In genomic region chr7:101051551-101052221, GRCm38 (mm10) we compare ENCODE assay signal across 7 mouse cellular contexts. TPM values are rescaled to one million over a fixed set of nuclear protein-coding genes. Genes with fewer than 3 reads are reported as not detected.
A peak's percentile ranks its signal among the peaks of the same experiment; 100 is the strongest.
DNase-seq lines count a peak whose midpoint lies in the region; ATAC-seq and TF ChIP-seq lines count a peak whose summit lies in the region.

No protein-coding gene starts in this region.

- H3K27ac ChIP-seq in forebrain, embryonic 13.5 days: no peak overlapping the region
- no peak overlapping the region for H3K27ac ChIP-seq in hindbrain, embryonic 12.5 days
- H3K27ac ChIP-seq in left cerebral cortex, adult 2 months: no peak overlapping the region

- WGBS in forebrain, embryonic 13.5 days: 17% methylated on average over 11 of the region's 11 CpGs
- WGBS in hindbrain, embryonic 12.5 days: 19% methylated on average over 11 of the region's 11 CpGs

- intact Hi-C loops in left cerebral cortex, adult 2 months (cut with DNase I): loop anchor here (1.0 to 2.0 kb wide), 3 partner anchors 63 to 144 kb away; no protein-coding TSS in a partner anchor

- no peak overlapping the region for H3K9ac ChIP-seq in forebrain, embryonic 13.5 days
- no peak overlapping the region for H3K9ac ChIP-seq in hindbrain, embryonic 12.5 days

- H3K36me3 ChIP-seq in forebrain, embryonic 13.5 days (ENCODE audit: poor library complexity, severe bottlenecking): no peaks in the 10 kb centered on the region
- H3K36me3 ChIP-seq in hindbrain, embryonic 12.5 days: no peaks in the 10 kb centered on the region

- no peak overlapping the region for H3K4me2 ChIP-seq in forebrain, embryonic 13.5 days
- H3K4me2 ChIP-seq in hindbrain, embryonic 12.5 days (replicated peaks): no peak overlapping the region

- no peaks in the 10 kb centered on the region for H3K9me3 ChIP-seq in forebrain, embryonic 13.5 days (replicated peaks)
- no peaks in the 10 kb centered on the region for H3K9me3 ChIP-seq in hindbrain, embryonic 12.5 days (replicated peaks)

- H3K4me1 ChIP-seq in forebrain, embryonic 13.5 days: no peaks in the 10 kb centered on the region
- peaks cover 4% of the 10 kb centered on the region for H3K4me1 ChIP-seq in hindbrain, embryonic 12.5 days

- peak; percentile 63 for ATAC-seq in forebrain, embryonic 13.5 days
- ATAC-seq in hindbrain, embryonic 12.5 days (ENCODE audit: low FRiP score): peak; percentile 52; the same call in 1 of the 2 replicates
- ATAC-seq in megakaryocyte progenitor cell, adult 5-6 weeks (replicated peaks; ENCODE audit: poor library complexity): peak; percentile 85

- no peaks in the 10 kb centered on the region for H3K27me3 ChIP-seq in forebrain, embryonic 13.5 days
- H3K27me3 ChIP-seq in hindbrain, embryonic 12.5 days: no peaks in the 10 kb centered on the region

- peak; percentile 91 for TF ChIP-seq CTCF in left cerebral cortex, adult 2 months (IDR thresholded peaks at IDR 0.05)

- H3K4me3 ChIP-seq in forebrain, embryonic 13.5 days: no peak overlapping the region
- H3K4me3 ChIP-seq in hindbrain, embryonic 12.5 days: no peak overlapping the region
- no peak overlapping the region for H3K4me3 ChIP-seq in left cerebral cortex, adult 2 months

- DNase-seq in MEL-GATA-1-ER (ENCODE audit: extremely low read depth, low read depth): peak; percentile 47
- peak; percentile 28 for DNase-seq in brain, embryonic 18.5 days (ENCODE audit: low read depth, low spot score)
- DNase-seq in left cerebral cortex, adult 2 months (ENCODE audit: extremely low spot score in 1 of 2, low spot score in 2 of 2): peak; percentile 48 to 57
- DNase-seq in right cerebral cortex, adult 2 months (ENCODE audit: low spot score in 2 of 2): peak; percentile 61 to 64

RNA-seq across cellular contexts. Expression of gene P2ry2, which starts 39.0 kb away (rescaled TPM):
- 0.24 TPM in 1 of 2 replicates, not detected in the other for polyA plus RNA-seq in forebrain, embryonic 13.5 days (2015; fragmentation: Nextera tagmentation; extraction: Ambion mirVana)
- polyA plus RNA-seq in hindbrain, embryonic 12.5 days (2016; fragmentation: Nextera tagmentation; extraction: Ambion mirVana): 0.61 and 0.77 TPM in 2 replicates
- total RNA-seq in left cerebral cortex, adult 2 months (2021): under 1 TPM; 0.68 to 0.82 TPM
- total RNA-seq in megakaryocyte progenitor cell, adult 5-6 weeks (2015): 5.5 and 5.7 TPM in 2 replicates
- 6.8 and 6.9 TPM in 2 replicates for total RNA-seq in megakaryocyte progenitor cell, adult 5-6 weeks (2017)

RNA-seq across cellular contexts. Expression of gene Fchsd2, which starts 41.0 kb away (rescaled TPM):
- polyA plus RNA-seq in forebrain, embryonic 13.5 days (2015; fragmentation: Nextera tagmentation; extraction: Ambion mirVana): 33.1 and 33.3 TPM in 2 replicates
- 40.0 and 40.5 TPM in 2 replicates for polyA plus RNA-seq in hindbrain, embryonic 12.5 days (2016; fragmentation: Nextera tagmentation; extraction: Ambion mirVana)
- total RNA-seq in left cerebral cortex, adult 2 months (2021): 10 to 100 TPM; 40.5 to 41.6 TPM
- 48.3 and 62.8 TPM in 2 replicates for total RNA-seq in megakaryocyte progenitor cell, adult 5-6 weeks (2015)
- 27.1 and 50.4 TPM in 2 replicates for total RNA-seq in megakaryocyte progenitor cell, adult 5-6 weeks (2017)
